Mouse (Mus musculus): Measurements from ENCODE around the gene Olfr550. TPM values are rescaled to one million over a fixed set of nuclear protein-coding genes. Genes with fewer than 3 reads are reported as not detected.

Gene Olfr550
- total RNA-seq (2014; fragmentation: Nextera tagmentation) (not detected in 2 replicates), total RNA-seq (2017) (0.06 and 0.11 TPM in 2 replicates), polyA plus RNA-seq (2012) (not detected in 2 replicates)

GRCm38 (mm10) chr7:102571142-102571541 is at the start of gene Olfr550:
TSS of gene Olfr550 (plus strand) at chr7:102571442.
- no peaks in the 10 kb centered on the region for H3K36me3 ChIP-seq (replicated peaks)
- ATAC-seq (ENCODE audit: extremely low read depth, insufficient number of reproducible peaks, low FRiP score, poor library complexity, severe bottlenecking) (no peak), DNase-seq (ENCODE audit: low spot score) (no peak)
- no peaks in the 10 kb centered on the region for H3K4me1 ChIP-seq (ENCODE audit: insufficient read depth, low read depth, low read length)
- peaks cover 9% of the 10 kb centered on the region for H3K27me3 ChIP-seq (ENCODE audit: insufficient read depth, low read length)
- H3K4me3 ChIP-seq (ENCODE audit: low read depth, low read length), result no peak within 1 kb of the TSS
- no peak for TF ChIP-seq POLR2AphosphoS5 (IDR thresholded peaks at IDR 0.05; ENCODE audit: insufficient replicate concordance, low read depth, low read length)
- TF ChIP-seq GATA1 (IDR thresholded peaks at IDR 0.05; ENCODE audit: borderline replicate concordance, low read length), result no peak
- TF ChIP-seq TAL1 (conservative IDR thresholded peaks at IDR 0.05; ENCODE audit: low read depth, low read length), result no peak
- TF ChIP-seq GATA2 (IDR thresholded peaks at IDR 0.05; ENCODE audit: borderline replicate concordance, low read depth, low read length), result no peak
- no peak for TF ChIP-seq CTCF (IDR thresholded peaks at IDR 0.05; ENCODE audit: low read depth, low read length)
- H3K9me3 ChIP-seq (replicated peaks), result no peaks in the 10 kb centered on the region

- peaks cover 6% of the 10 kb centered on the region; the same call in 1 of the 2 replicates for H3K27me3 ChIP-seq (ENCODE audit: insufficient read depth, low read length)
- DNase-seq (ENCODE audit: low spot score) (no peak), ATAC-seq (ENCODE audit: extremely low read depth, insufficient number of reproducible peaks, low FRiP score, poor library complexity, severe bottlenecking) (no peak)
- H3K36me3 ChIP-seq (replicated peaks), result no peaks in the 10 kb centered on the region
- H3K4me3 ChIP-seq (ENCODE audit: low read depth, low read length), result no peak overlapping the region
- H3K4me1 ChIP-seq (ENCODE audit: insufficient read depth, low read depth, low read length), result no peaks in the 10 kb centered on the region
- H3K9me3 ChIP-seq (replicated peaks), result no peaks in the 10 kb centered on the region
- TF ChIP-seq TAL1 (conservative IDR thresholded peaks at IDR 0.05; ENCODE audit: low read depth, low read length), result no peak
- no peak for TF ChIP-seq GATA1 (IDR thresholded peaks at IDR 0.05; ENCODE audit: borderline replicate concordance, low read length)
- no peak for TF ChIP-seq CTCF (IDR thresholded peaks at IDR 0.05; ENCODE audit: low read depth, low read length)
Measured at GRCm38 (mm10) chr7:102529052-102529451, 42.2 kb upstream of the Olfr550 start.

- H3K36me3 ChIP-seq (replicated peaks), result no peaks in the 10 kb centered on the region
- peaks cover 3% of the 10 kb centered on the region; the same call in 1 of the 2 replicates for H3K27me3 ChIP-seq (ENCODE audit: insufficient read depth, low read length)
- no peak for DNase-seq (ENCODE audit: low spot score)
- H3K4me1 ChIP-seq (ENCODE audit: insufficient read depth, low read depth, low read length), result no peaks in the 10 kb centered on the region
- H3K9me3 ChIP-seq (replicated peaks), result no peaks in the 10 kb centered on the region
- TF ChIP-seq TAL1 (conservative IDR thresholded peaks at IDR 0.05; ENCODE audit: low read depth, low read length) (no peak), GATA1 (IDR thresholded peaks at IDR 0.05; ENCODE audit: borderline replicate concordance, low read length) (no peak), CTCF (IDR thresholded peaks at IDR 0.05; ENCODE audit: low read depth, low read length) (no peak), GATA2 (IDR thresholded peaks at IDR 0.05; ENCODE audit: borderline replicate concordance, low read depth, low read length) (no peak), POLR2AphosphoS5 (IDR thresholded peaks at IDR 0.05; ENCODE audit: insufficient replicate concordance, low read depth, low read length) (no peak)
- ATAC-seq (ENCODE audit: extremely low read depth, insufficient number of reproducible peaks, low FRiP score, poor library complexity, severe bottlenecking), result no peak
- H3K4me3 ChIP-seq (ENCODE audit: low read depth, low read length), result no peak within 1 kb of the TSS
Measured at GRCm38 (mm10) chr7:102534449-102534848, 36.8 kb upstream of the Olfr550 start, which contains the start of gene Olfr547. TSS of gene Olfr547 (plus strand) at chr7:102534749.

GRCm38 (mm10) chr7:102540596-102540995 is 30.6 kb upstream of the Olfr550 start, which contains the start of gene Olfr548-ps1:
TSS of gene Olfr548-ps1 (plus strand) at chr7:102540896.
- H3K27me3 ChIP-seq (ENCODE audit: insufficient read depth, low read length), result no peaks in the 10 kb centered on the region
- ATAC-seq (ENCODE audit: extremely low read depth, insufficient number of reproducible peaks, low FRiP score, poor library complexity, severe bottlenecking) (no peak), DNase-seq (ENCODE audit: low spot score) (no peak)

GRCm38 (mm10) chr7:102541251-102541650 is 30.0 kb upstream of the Olfr550 start:
- no peak for ATAC-seq (ENCODE audit: extremely low read depth, insufficient number of reproducible peaks, low FRiP score, poor library complexity, severe bottlenecking)
- no peaks in the 10 kb centered on the region for H3K9me3 ChIP-seq (replicated peaks)
- no peaks in the 10 kb centered on the region for H3K4me1 ChIP-seq (ENCODE audit: insufficient read depth, low read depth, low read length)
- H3K27me3 ChIP-seq (ENCODE audit: insufficient read depth, low read length), result 0 out of 2 replicates have a peak, but pooled peaks cover 3% of the 10 kb centered on the region
- H3K36me3 ChIP-seq (replicated peaks), result no peaks in the 10 kb centered on the region
- DNase-seq (ENCODE audit: low spot score), result no peak
- H3K4me3 ChIP-seq (ENCODE audit: low read depth, low read length), result no peak overlapping the region
- no peak for TF ChIP-seq POLR2AphosphoS5 (IDR thresholded peaks at IDR 0.05; ENCODE audit: insufficient replicate concordance, low read depth, low read length)
- no peak for TF ChIP-seq TAL1 (conservative IDR thresholded peaks at IDR 0.05; ENCODE audit: low read depth, low read length)
- TF ChIP-seq CTCF (IDR thresholded peaks at IDR 0.05; ENCODE audit: low read depth, low read length), result no peak
- no peak for TF ChIP-seq GATA1 (IDR thresholded peaks at IDR 0.05; ENCODE audit: borderline replicate concordance, low read length)
- no peak for TF ChIP-seq GATA2 (IDR thresholded peaks at IDR 0.05; ENCODE audit: borderline replicate concordance, low read depth, low read length)

More at GRCm38 (mm10) chr7:102540596-102540995, 30.6 kb upstream of the Olfr550 start, which contains the start of gene Olfr548-ps1:
- Histone ChIP-seq H3K4me1 (ENCODE audit: insufficient read depth, low read depth, low read length) (no peaks in the 10 kb centered on the region), H3K4me3 (ENCODE audit: low read depth, low read length) (no peak within 1 kb of the TSS), H3K9me3 (replicated peaks) (no peaks in the 10 kb centered on the region), H3K36me3 (replicated peaks) (no peaks in the 10 kb centered on the region)
- TF ChIP-seq CTCF (IDR thresholded peaks at IDR 0.05; ENCODE audit: low read depth, low read length) (no peak), TAL1 (conservative IDR thresholded peaks at IDR 0.05; ENCODE audit: low read depth, low read length) (no peak), POLR2AphosphoS5 (IDR thresholded peaks at IDR 0.05; ENCODE audit: insufficient replicate concordance, low read depth, low read length) (no peak), GATA2 (IDR thresholded peaks at IDR 0.05; ENCODE audit: borderline replicate concordance, low read depth, low read length) (no peak), GATA1 (IDR thresholded peaks at IDR 0.05; ENCODE audit: borderline replicate concordance, low read length) (no peak)

GRCm38 (mm10) chr7:102549570-102549969 is 21.7 kb upstream of the Olfr550 start, which contains the start of gene Olfr549:
TSS of gene Olfr549 (plus strand) at chr7:102549870.
- Histone ChIP-seq H3K27me3 (ENCODE audit: insufficient read depth, low read length) (peaks cover 17% of the 10 kb centered on the region; the same call in 1 of the 2 replicates), H3K4me3 (ENCODE audit: low read depth, low read length) (no peak within 1 kb of the TSS), H3K9me3 (replicated peaks) (no peaks in the 10 kb centered on the region), H3K4me1 (ENCODE audit: insufficient read depth, low read depth, low read length) (no peaks in the 10 kb centered on the region), H3K36me3 (replicated peaks) (no peaks in the 10 kb centered on the region)
- ATAC-seq (ENCODE audit: extremely low read depth, insufficient number of reproducible peaks, low FRiP score, poor library complexity, severe bottlenecking), result no peak
- DNase-seq (ENCODE audit: low spot score), result no peak
- no peak for TF ChIP-seq GATA2 (IDR thresholded peaks at IDR 0.05; ENCODE audit: borderline replicate concordance, low read depth, low read length)
- TF ChIP-seq TAL1 (conservative IDR thresholded peaks at IDR 0.05; ENCODE audit: low read depth, low read length), result no peak
- no peak for TF ChIP-seq CTCF (IDR thresholded peaks at IDR 0.05; ENCODE audit: low read depth, low read length)
- no peak for TF ChIP-seq POLR2AphosphoS5 (IDR thresholded peaks at IDR 0.05; ENCODE audit: insufficient replicate concordance, low read depth, low read length)
- TF ChIP-seq GATA1 (IDR thresholded peaks at IDR 0.05; ENCODE audit: borderline replicate concordance, low read length), result no peak

Measured in G1E (cell line).